Mouse (Mus musculus) liver, embryonic 12.5 days (tissue): ENCODE measurements around the gene Alb. TPM values are rescaled to one million over a fixed set of nuclear protein-coding genes. Genes with fewer than 3 reads are reported as not detected.
A peak's percentile ranks its signal among the peaks of the same experiment; 100 is the strongest.

ENCODE experiments used
- ATAC-seq: fragments of 200-750 bp; cut with Nextera tagmentation; 2 replicates; pipeline ENCODE4 v1.8.0; 2017; ENCODE audit warnings: moderate number of reproducible peaks, mild to moderate bottlenecking, moderate library complexity
- H3K27ac ChIP-seq: fragments of 300-500 bp; sonication (generic); 2 replicates; pipeline ENCODE4 v1.5.1; 2016; ENCODE audit warnings: mild to moderate bottlenecking
- H3K27me3 ChIP-seq: fragments of 300-500 bp; sonication (generic); replicated peaks from 2 replicates; pipeline ENCODE4 v1.6.1; 2016; ENCODE audit warnings: mild to moderate bottlenecking, moderate library complexity
- H3K36me3 ChIP-seq: fragments of 300-500 bp; sonication (generic); 2 replicates; pipeline ENCODE4 v1.6.1; 2016; ENCODE audit warnings: mild to moderate bottlenecking, moderate library complexity
- H3K4me1 ChIP-seq: fragments of 300-500 bp; sonication (generic); 2 replicates; pipeline ENCODE4 v1.6.1; 2016
- H3K4me2 ChIP-seq: fragments of 300-500 bp; sonication (generic); 2 replicates; pipeline ENCODE4 v1.6.1; 2016; ENCODE audit warnings: mild to moderate bottlenecking, moderate library complexity
- H3K4me3 ChIP-seq: fragments of 300-500 bp; sonication (generic); 2 replicates; pipeline ENCODE4 v1.5.1; 2016; ENCODE audit warnings: mild to moderate bottlenecking, moderate library complexity
- H3K9ac ChIP-seq: fragments of 300-500 bp; sonication (generic); 2 replicates; pipeline ENCODE4 v1.6.1; 2016; ENCODE audit warnings: mild to moderate bottlenecking, moderate library complexity
- H3K9me3 ChIP-seq: fragments of 300-500 bp; sonication (generic); replicated peaks from 2 replicates; pipeline ENCODE4 v1.6.1; 2016; ENCODE audit warnings: mild to moderate bottlenecking, moderate library complexity
- whole genome bisulfite sequencing: fragments of 180-500 bp; shearing (Covaris S2); methylation state at CpG from one replicate; pipeline ENCODE4 v1.1.7; 2016; ENCODE audit not compliant: insufficient replicate concordance; 5-methylcytosine and 5-hydroxymethylcytosine counted together
- polyA plus RNA-seq: library from polyadenylated mRNA; unstranded; fragments of >200 nt; fragmentation: Nextera tagmentation; extraction: Ambion mirVana; gene quantifications from 2 replicates; pipeline ENCODE4 v1.2.1, GENCODE M21; 2016

Alb gene
- polyA plus RNA-seq, 1 experiment from 2014 or later, result 1,037 TPM

DNA sequence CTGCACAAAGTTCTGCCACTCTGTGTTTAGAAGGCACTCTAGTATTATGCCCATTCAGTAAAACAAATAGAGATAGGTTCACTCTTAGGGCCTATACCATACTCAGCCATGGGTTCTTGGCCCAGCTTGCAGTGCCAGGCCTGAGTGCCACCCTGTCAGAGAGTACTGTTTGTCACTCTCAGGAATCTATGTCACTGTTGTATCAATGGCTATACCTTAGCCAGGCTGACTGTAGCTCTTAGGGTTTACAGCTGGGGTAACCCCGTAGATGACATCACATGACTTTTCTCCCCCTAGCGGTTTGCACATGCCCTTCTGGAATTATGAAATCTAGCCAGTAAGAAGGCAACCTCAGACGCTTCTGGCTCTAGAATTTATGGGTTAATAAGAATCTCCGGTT, 33.6 kb downstream of the Alb start:
- peak; percentile 63 for ATAC-seq
- Histone ChIP-seq H3K9ac (no peak overlapping the region), H3K9me3 (no peaks in the 10 kb centered on the region), H3K4me2 (no peak overlapping the region), H3K27me3 (no peaks in the 10 kb centered on the region), H3K4me3 (no peak overlapping the region), H3K27ac (no peak overlapping the region), H3K4me1 (no peaks in the 10 kb centered on the region), H3K36me3 (no peaks in the 10 kb centered on the region)
- WGBS, result 73% methylated on average over 4 of the region's 4 CpGs

DNA sequence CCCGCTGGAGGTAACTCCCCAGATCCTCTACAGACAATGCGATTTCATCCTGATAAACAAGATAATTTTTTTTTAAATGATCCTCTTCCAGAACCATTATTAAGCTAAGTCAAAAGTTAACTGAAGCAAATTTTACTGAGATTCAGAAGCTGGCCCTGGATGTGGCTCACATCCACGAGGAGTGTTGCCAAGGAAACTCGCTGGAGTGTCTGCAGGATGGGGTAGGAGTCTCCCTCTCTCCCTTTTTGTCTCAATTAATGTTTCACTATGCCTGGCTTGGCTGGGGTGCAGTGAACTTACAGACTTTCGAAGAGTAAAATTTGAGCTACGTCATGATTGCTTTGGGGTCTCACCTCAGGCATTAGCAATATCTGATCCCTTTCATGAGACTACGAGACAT, 38.8 kb downstream of the Alb start:
- no peaks in the 10 kb centered on the region for H3K36me3 ChIP-seq
- WGBS, result 66% methylated on average over 7 of the region's 7 CpGs
- H3K27ac ChIP-seq, result no peak overlapping the region
- H3K9me3 ChIP-seq, result no peaks in the 10 kb centered on the region
- H3K4me2 ChIP-seq, result no peak overlapping the region
- no peak for ATAC-seq
- H3K9ac ChIP-seq, result no peak overlapping the region
- H3K4me1 ChIP-seq, result no peaks in the 10 kb centered on the region
- no peaks in the 10 kb centered on the region for H3K27me3 ChIP-seq
- H3K4me3 ChIP-seq, result no peak overlapping the region

DNA sequence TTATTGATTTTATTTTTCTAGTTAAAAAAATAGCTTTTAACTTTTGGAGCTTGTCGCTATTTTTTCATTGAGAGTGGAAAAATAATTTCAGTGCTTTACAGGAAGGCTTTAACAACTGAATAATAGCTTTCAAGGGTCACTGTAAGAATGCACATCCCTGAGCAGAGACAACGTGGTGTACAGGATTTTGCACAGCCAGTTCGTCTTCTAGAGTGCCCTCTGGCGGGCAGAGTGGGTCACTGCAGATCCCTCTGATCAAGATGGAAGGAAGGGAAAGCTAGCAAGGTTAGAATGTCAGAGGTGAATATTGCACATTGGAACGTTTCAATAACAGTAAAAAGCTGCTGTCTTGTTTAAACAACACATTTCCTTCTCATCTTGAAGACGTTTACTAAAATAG, 40.0 kb downstream of the Alb start:
- WGBS, result 6% methylated on average over 6 of the region's 6 CpGs
- H3K4me3 ChIP-seq, result no peak overlapping the region
- no peak overlapping the region for H3K27ac ChIP-seq
- H3K36me3 ChIP-seq, result no peaks in the 10 kb centered on the region
- H3K4me2 ChIP-seq, result no peak overlapping the region
- no peak overlapping the region for H3K9ac ChIP-seq
- no peaks in the 10 kb centered on the region for H3K27me3 ChIP-seq
- H3K9me3 ChIP-seq, result no peaks in the 10 kb centered on the region
- H3K4me1 ChIP-seq, result no peaks in the 10 kb centered on the region
- ATAC-seq, result no peak

DNA sequence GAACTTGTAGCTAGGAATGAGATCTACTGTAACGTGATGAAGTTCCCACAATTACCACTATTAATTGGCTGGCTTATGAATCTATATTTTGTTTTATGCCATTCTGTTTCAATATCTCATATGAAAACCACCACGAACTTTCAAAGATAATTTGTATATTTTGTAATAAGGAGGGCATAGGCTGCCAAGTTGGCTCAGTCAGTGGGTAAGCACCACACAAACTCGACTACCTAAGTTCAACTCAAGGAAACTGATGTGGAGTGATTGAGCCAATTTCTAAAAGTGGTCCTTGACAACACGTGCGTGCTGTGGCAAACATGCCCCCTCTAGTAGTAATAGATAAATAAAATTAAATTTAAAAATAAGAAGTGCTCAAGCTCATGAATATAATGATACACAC, 41.1 kb downstream of the Alb start:
- Histone ChIP-seq H3K4me1 (no peaks in the 10 kb centered on the region), H3K9me3 (no peaks in the 10 kb centered on the region), H3K4me2 (no peak overlapping the region), H3K9ac (no peak overlapping the region), H3K36me3 (no peaks in the 10 kb centered on the region), H3K4me3 (no peak overlapping the region), H3K27me3 (no peaks in the 10 kb centered on the region), H3K27ac (no peak overlapping the region)
- ATAC-seq, result no peak
- WGBS, result 57% methylated on average over 5 of the region's 5 CpGs

DNA sequence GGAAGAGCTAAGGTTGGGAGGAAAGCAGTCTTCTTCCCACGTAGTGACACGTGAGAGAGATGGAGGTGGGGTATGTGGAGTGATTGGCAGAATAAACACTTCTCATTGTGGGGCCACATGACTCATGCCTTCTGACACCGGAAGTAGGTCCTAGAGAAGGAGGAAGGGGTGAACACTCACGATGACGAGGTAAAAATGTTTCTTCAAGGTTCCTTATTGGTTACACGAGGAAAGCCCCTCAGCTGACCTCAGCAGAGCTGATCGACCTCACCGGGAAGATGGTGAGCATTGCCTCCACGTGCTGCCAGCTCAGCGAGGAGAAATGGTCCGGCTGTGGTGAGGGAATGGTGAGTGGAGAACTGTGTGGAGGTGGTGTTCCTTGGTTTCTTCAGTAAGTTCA, 44.0 kb downstream of the Alb start:
- WGBS, result 45% methylated on average over 11 of the region's 11 CpGs
- ATAC-seq, result no peak
- Histone ChIP-seq H3K27me3 (no peaks in the 10 kb centered on the region), H3K36me3 (no peaks in the 10 kb centered on the region), H3K9me3 (no peaks in the 10 kb centered on the region), H3K27ac (no peak overlapping the region), H3K9ac (no peak overlapping the region), H3K4me2 (no peak overlapping the region), H3K4me1 (no peaks in the 10 kb centered on the region), H3K4me3 (no peak overlapping the region)

DNA sequence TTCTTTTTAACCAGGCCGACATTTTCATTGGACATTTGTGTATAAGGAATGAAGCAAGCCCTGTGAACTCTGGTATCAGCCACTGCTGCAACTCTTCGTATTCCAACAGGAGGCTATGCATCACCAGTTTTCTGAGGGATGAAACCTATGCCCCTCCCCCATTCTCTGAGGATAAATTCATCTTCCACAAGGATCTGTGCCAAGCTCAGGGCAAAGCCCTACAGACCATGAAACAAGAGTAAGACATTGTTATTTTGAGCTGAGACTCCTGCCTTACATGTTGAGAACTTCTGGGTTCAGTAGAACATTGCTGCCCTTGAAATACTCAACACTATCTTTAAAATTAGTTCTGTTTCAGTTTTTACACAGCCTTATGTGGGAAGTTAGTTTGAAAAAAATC, 45.8 kb downstream of the Alb start:
- WGBS, result 57% methylated on average over 2 of the region's 2 CpGs
- Histone ChIP-seq H3K9ac (no peak overlapping the region), H3K4me3 (no peak overlapping the region), H3K36me3 (no peaks in the 10 kb centered on the region), H3K27ac (no peak overlapping the region), H3K4me2 (no peak overlapping the region), H3K9me3 (no peaks in the 10 kb centered on the region), H3K27me3 (no peaks in the 10 kb centered on the region), H3K4me1 (no peaks in the 10 kb centered on the region)
- ATAC-seq, result no peak

DNA sequence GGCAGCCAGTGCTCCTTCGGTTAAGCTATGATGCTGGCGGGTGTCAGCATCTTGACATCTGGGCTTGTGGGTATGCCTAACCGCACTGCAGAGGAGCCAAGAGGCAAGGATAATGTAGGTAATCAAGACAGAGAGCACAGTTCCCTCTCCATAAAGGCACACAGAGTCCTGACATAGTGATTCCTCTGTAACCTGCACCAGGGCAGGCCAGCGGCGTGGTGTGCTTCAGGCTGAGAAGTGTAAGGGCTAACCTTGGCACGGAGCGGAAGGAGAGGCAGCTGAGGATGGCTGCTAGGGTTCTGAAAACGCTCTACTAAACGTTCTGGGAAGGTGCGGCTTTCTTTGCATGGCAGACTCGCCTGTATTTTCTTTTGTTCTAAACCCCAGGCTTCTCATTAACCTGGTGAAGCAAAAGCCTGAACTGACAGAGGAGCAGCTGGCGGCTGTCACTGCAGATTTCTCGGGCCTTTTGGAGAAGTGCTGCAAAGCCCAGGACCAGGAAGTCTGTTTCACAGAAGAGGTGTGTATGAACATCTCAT, 46.8 kb downstream of the Alb start:
- H3K9me3 ChIP-seq, result no peaks in the 10 kb centered on the region
- H3K4me3 ChIP-seq, result no peak overlapping the region
- no peak overlapping the region for H3K4me2 ChIP-seq
- 55% methylated on average over 13 of the region's 13 CpGs for WGBS
- no peak overlapping the region for H3K9ac ChIP-seq
- no peaks in the 10 kb centered on the region for H3K36me3 ChIP-seq
- no peaks in the 10 kb centered on the region for H3K4me1 ChIP-seq
- ATAC-seq, result no peak
- H3K27me3 ChIP-seq, result no peaks in the 10 kb centered on the region
- no peak overlapping the region for H3K27ac ChIP-seq

DNA sequence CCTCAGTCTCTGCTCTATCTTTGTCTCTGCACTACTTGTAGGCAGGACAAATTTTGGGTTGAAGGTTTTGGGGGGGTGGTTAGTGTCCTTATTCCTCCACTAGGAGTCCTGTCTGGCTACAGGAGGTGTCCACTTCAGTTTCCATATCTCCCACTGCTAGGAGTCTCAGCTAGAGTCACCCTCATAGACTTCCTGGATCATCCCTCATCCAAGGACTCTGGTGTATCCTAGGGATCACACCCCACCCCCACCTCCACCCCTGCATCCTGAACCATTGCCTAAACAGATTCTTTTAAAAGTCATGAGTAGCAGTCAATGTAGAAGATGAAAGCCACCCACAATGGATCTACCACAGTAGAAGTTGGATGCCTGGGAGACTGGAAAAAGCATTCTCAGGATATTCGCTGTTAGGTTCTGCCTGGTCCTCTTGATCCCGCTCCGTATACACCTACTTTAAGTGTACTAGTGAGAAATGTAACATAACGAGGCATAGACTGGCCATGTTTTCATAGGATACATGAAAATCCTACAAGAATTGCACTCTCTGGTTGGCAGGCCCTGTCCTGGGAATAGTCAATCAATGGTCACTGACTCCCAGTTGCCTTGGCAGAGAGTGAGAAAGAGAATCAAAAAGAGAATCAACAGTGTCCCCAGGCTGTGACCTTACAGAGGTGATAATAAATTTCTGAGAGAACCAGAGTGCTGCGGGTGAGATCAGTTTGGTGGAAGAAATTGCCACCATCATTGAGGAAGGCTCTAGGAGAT, 49.3 kb downstream of the Alb start:
- Histone ChIP-seq H3K4me3 (no peak overlapping the region), H3K9me3 (no peaks in the 10 kb centered on the region), H3K27me3 (no peaks in the 10 kb centered on the region), H3K36me3 (no peaks in the 10 kb centered on the region), H3K9ac (no peak overlapping the region), H3K4me2 (no peak overlapping the region), H3K4me1 (no peaks in the 10 kb centered on the region), H3K27ac (no peak overlapping the region)
- WGBS, result 70% methylated on average over 5 of the region's 5 CpGs
- peak; percentile 61 for ATAC-seq

DNA sequence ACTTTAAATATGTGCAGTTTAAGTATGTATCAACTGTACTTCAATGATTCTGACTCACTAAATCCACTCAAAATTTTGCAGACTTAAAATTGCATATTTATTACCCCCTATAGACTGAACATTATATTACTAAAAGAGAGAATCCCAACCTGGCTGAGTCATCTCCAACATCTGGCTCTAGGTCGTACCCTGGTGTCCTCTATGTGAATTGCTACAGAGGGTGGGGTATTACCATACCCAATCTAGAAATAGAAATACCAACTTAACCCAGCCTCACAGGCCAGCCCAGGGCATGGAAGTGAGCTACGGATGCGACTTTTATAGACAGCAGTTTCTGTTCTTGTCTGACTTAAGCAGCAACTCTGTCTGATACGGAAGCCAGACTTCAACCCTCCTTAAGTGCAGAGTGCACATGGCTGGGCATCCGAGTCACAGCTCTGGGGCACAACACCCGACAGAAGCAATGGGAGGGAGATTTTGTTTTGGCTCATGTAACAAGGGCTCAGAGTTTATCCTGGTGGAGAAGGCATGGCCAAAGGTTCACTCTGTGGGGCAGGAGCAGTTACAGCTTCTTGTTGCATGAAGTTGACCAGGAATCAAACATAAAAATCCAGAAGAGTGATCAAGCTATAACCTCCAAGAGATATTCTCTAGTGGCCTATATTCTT, 51.7 kb downstream of the Alb start:
- no peak for ATAC-seq
- Histone ChIP-seq H3K27ac (no peak overlapping the region), H3K4me1 (no peaks in the 10 kb centered on the region), H3K27me3 (no peaks in the 10 kb centered on the region), H3K36me3 (no peaks in the 10 kb centered on the region), H3K9ac (no peak overlapping the region), H3K4me3 (no peak overlapping the region), H3K4me2 (no peak overlapping the region), H3K9me3 (no peaks in the 10 kb centered on the region)
- 69% methylated on average over 6 of the region's 6 CpGs for WGBS

DNA sequence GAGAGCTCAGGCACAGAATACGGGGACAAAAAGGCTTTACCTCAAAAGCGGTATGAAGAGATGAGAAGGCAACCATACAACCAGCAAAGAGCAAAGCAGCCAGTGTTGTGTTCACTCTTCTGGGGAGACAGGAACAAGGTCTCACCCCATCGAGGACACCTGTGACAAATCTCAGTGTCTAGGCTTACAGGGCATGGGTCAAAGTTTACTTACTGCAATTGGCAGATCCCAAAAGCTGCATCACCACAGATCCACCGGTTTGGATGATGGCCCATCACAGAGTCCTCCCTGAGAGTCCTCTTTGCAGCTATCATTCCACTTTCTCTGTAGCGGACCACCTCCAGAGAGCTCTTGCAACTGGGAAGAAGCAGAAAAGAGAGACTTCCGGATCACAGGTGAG, 54.9 kb downstream of the Alb start:
- no peaks in the 10 kb centered on the region for H3K9me3 ChIP-seq
- no peaks in the 10 kb centered on the region for H3K36me3 ChIP-seq
- no peaks in the 10 kb centered on the region for H3K27me3 ChIP-seq
- H3K4me2 ChIP-seq, result no peak overlapping the region
- no peak overlapping the region for H3K9ac ChIP-seq
- no peak overlapping the region for H3K27ac ChIP-seq
- no peak overlapping the region for H3K4me3 ChIP-seq
- WGBS, result 74% methylated on average over 6 of the region's 6 CpGs
- H3K4me1 ChIP-seq, result no peaks in the 10 kb centered on the region
- ATAC-seq, result no peak

DNA sequence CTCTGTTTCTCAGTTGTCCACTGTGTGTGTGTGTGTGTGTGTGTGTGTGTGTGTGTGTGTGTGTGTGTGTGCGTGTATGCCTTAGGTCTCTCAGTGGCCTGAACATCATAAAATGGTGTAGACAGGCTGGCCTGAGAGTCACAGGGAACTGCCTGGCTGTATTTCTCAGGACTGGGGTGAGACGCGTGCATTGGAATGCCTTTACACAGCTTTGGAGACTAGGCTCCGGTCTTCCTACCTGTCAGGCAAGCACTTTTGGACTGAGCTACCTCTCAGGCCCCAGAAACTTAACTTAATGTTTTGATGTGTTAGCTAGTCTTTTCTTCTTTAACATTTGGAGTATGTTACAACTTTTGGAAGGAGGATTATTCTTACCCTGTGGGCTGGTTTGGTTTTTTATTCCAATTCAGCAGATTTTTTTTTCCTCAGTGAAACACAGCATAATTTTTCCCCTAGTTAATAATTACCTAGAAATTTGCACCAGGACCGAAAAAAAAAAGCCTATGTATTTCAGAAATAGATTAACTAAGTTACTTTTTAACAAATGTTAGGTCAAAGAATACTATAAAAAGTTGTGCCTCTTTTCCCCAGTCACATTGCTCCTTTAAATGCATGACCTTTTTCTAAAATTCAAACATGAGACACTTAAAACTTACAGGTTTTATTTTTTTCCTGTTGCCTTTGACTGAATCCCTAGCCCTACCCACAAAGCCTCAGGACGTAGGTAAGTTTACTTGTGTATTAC, 57.8 kb downstream of the Alb start, which contains the start of gene Afm:
TSS of gene Afm (plus strand) at position 577 of the 745 bp plus-strand sequence.
- H3K4me2 ChIP-seq, result 0 out of 2 replicates have a peak within 1 kb of the TSS, but pooled peaks have one; percentile 3
- H3K27ac ChIP-seq, result 0 out of 2 replicates have a peak within 1 kb of the TSS, but pooled peaks have one; percentile 17

More for the DNA sequence above, 57.8 kb downstream of the Alb start, which contains the start of gene Afm:
- Histone ChIP-seq H3K4me3 (no peak within 1 kb of the TSS), H3K9ac (no peak within 1 kb of the TSS), H3K36me3 (no peaks in the 10 kb centered on the region), H3K9me3 (no peaks in the 10 kb centered on the region), H3K4me1 (no peaks in the 10 kb centered on the region), H3K27me3 (no peaks in the 10 kb centered on the region)
- no peak for ATAC-seq
- 71% methylated on average over 6 of the region's 6 CpGs for WGBS
